Mouse (Mus musculus) neural tube, embryonic 15.5 days (tissue): ENCODE data around the gene Sorbs2. TPM values are rescaled to one million over a fixed set of nuclear protein-coding genes. Genes with fewer than 3 reads are reported as not detected.

Source experiments
- ATAC-seq: fragments of 200-750 bp; cut with Nextera tagmentation; 2 replicates; pipeline ENCODE4 v1.8.0; 2017; ENCODE audit warnings: mild to moderate bottlenecking, moderate TSS enrichment, moderate library complexity; ENCODE audit not compliant: low FRiP score
- H3K27ac ChIP-seq: fragments of 300-500 bp; sonication (generic); replicated peaks from 2 replicates; pipeline ENCODE4 v1.5.1; 2015; ENCODE audit warnings: mild to moderate bottlenecking, inconsistent platforms
- H3K27me3 ChIP-seq: fragments of 300-500 bp; sonication (generic); replicated peaks from 2 replicates; pipeline ENCODE4 v1.6.1; 2015; ENCODE audit warnings: inconsistent platforms
- H3K36me3 ChIP-seq: fragments of 300-500 bp; sonication (generic); 2 replicates; pipeline ENCODE4 v1.6.1; 2015; ENCODE audit warnings: inconsistent platforms
- H3K4me1 ChIP-seq: fragments of 300-500 bp; sonication (generic); 2 replicates; pipeline ENCODE4 v1.6.1; 2015; ENCODE audit warnings: inconsistent platforms
- H3K4me2 ChIP-seq: fragments of 300-500 bp; sonication (generic); 2 replicates; pipeline ENCODE4 v1.6.1; 2015; ENCODE audit warnings: inconsistent platforms, mild to moderate bottlenecking, moderate library complexity
- H3K4me3 ChIP-seq: fragments of 300-500 bp; sonication (generic); replicated peaks from 2 replicates; pipeline ENCODE4 v1.5.1; 2015; ENCODE audit warnings: mild to moderate bottlenecking, inconsistent platforms
- H3K9ac ChIP-seq: fragments of 300-500 bp; sonication (generic); replicated peaks from 2 replicates; pipeline ENCODE4 v1.6.1; 2015; ENCODE audit warnings: mild to moderate bottlenecking, inconsistent platforms
- H3K9me3 ChIP-seq: fragments of 300-500 bp; sonication (generic); replicated peaks from 2 replicates; pipeline ENCODE4 v1.6.1; 2016; ENCODE audit warnings: inconsistent platforms
- whole genome bisulfite sequencing: fragments of 180-500 bp; shearing (Covaris S2); methylation state at CpG from one replicate; pipeline ENCODE4 v1.1.7; 2015; ENCODE audit warnings: mixed read lengths; 5-methylcytosine and 5-hydroxymethylcytosine counted together
- polyA plus RNA-seq: library from polyadenylated mRNA; unstranded; fragments of >200 nt; fragmentation: Nextera tagmentation; extraction: Ambion mirVana; gene quantifications from 2 replicates; pipeline ENCODE4 v1.2.1, GENCODE M21; 2015

Sorbs2 gene
- polyA plus RNA-seq, 1 experiment from 2014 or later, result 48.8 TPM

DNA sequence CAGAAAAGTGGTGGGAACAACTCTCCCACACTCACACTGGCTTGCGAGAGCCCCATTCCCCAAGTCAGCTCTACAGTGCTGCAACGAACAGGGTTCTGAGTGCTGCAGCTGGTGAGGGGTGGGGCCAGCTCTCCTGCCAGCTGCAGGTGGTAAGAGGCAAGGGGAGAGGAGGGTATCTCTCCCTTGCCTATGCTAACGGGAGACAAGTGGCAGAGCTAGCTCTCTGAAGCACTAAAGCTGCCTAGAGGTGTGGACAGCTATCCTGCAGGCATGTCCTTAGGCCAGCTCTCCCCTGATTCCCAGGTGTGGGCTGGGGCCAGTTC, 72.9 kb downstream of the Sorbs2 start:
- no peak for ATAC-seq
- Histone ChIP-seq H3K27ac (no peak overlapping the region), H3K4me1 (no peaks in the 10 kb centered on the region), H3K36me3 (no peaks in the 10 kb centered on the region), H3K9ac (no peak overlapping the region), H3K4me3 (no peak overlapping the region), H3K9me3 (no peaks in the 10 kb centered on the region), H3K27me3 (no peaks in the 10 kb centered on the region), H3K4me2 (no peak overlapping the region)
- 41% methylated on average over 3 of the region's 3 CpGs for WGBS

DNA sequence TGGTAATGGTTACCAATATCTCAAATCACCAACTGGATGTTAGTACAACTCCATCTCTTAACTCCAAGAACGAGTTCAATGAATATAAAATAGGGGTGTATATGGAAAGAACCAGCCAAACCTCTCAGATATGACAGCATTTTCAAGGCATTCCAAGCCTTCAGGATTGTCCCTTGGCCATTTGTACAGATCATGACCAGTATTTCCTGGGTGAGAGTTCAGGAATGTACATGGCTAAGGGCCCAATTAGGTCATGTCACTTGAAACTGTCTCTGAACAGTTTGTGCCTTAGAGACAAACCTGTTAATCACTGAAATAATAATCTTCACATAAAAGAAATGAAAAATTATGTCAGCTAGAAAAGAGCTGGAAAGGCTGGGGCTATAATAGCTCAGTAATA, 76.3 kb downstream of the Sorbs2 start:
- no peak overlapping the region for H3K4me2 ChIP-seq
- H3K4me1 ChIP-seq, result peaks cover 10% of the 10 kb centered on the region
- H3K36me3 ChIP-seq, result no peaks in the 10 kb centered on the region
- H3K4me3 ChIP-seq, result no peak overlapping the region
- no peak for ATAC-seq
- WGBS, result 83% methylated on average over 1 of the region's 1 CpGs
- H3K9me3 ChIP-seq, result no peaks in the 10 kb centered on the region
- H3K9ac ChIP-seq, result no peak overlapping the region
- H3K27me3 ChIP-seq, result no peaks in the 10 kb centered on the region
- no peak overlapping the region for H3K27ac ChIP-seq

DNA sequence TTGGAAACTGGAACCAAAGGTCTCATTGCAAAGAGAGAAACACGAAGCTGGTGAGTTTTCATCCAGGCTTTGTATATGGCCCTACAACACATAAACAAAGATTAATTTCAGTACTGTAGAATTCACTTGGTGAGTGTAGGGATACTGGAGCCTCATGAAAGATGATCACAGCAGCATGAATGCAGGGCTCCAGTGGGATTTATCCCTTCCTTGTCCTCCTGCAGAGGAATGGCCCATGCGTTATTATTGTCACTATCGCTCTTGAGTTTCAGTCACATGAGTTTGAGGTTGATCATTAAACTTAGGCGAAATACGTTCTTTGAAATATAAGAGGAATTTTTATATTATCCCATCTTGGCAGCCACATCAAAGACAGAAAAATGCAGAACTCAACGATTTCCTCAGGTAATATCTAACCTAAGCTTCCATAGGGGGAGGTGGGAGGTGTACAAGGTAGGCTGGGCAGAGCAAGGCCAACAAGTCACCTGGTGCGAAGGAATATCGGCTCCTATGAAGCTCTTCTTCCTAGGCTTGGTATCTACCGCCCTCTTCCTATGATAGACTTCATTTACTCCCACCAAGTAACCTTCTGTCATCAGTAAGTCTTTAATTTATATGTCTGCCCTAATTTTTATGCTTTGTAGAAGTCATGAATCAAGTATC, 76.9 kb downstream of the Sorbs2 start:
- Histone ChIP-seq H3K9me3 (no peaks in the 10 kb centered on the region), H3K27me3 (no peaks in the 10 kb centered on the region), H3K4me2 (no peak overlapping the region), H3K36me3 (no peaks in the 10 kb centered on the region), H3K4me1 (peaks cover 10% of the 10 kb centered on the region), H3K27ac (no peak overlapping the region), H3K4me3 (no peak overlapping the region), H3K9ac (no peak overlapping the region)
- no peak for ATAC-seq
- WGBS, result 91% methylated on average over 9 of the region's 9 CpGs

DNA sequence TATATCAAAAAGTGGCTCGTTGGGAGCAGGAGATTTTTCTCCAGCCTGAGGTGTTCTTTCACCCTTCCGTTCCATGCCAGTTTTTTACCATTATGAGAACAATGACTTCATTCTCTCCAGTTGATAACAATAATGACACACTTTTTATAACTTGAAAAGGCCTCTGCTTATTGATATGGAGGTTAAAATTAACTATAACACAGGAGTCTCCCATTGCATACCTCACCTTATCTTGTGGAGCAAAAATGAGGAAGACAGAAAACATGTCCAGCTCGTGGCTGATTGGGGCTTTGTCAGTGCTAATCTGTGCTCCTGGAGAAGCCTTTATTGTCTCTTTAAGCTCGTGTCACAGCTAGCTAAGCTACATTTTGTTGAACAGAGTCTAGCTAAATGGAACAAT, 77.6 kb downstream of the Sorbs2 start:
- H3K9ac ChIP-seq, result no peak overlapping the region
- no peak overlapping the region for H3K4me2 ChIP-seq
- WGBS, result 59% methylated on average over 4 of the region's 4 CpGs
- peaks cover 10% of the 10 kb centered on the region for H3K4me1 ChIP-seq
- H3K36me3 ChIP-seq, result no peaks in the 10 kb centered on the region
- ATAC-seq, result no peak
- no peaks in the 10 kb centered on the region for H3K9me3 ChIP-seq
- H3K27me3 ChIP-seq, result no peaks in the 10 kb centered on the region
- H3K27ac ChIP-seq, result no peak overlapping the region
- H3K4me3 ChIP-seq, result no peak overlapping the region

DNA sequence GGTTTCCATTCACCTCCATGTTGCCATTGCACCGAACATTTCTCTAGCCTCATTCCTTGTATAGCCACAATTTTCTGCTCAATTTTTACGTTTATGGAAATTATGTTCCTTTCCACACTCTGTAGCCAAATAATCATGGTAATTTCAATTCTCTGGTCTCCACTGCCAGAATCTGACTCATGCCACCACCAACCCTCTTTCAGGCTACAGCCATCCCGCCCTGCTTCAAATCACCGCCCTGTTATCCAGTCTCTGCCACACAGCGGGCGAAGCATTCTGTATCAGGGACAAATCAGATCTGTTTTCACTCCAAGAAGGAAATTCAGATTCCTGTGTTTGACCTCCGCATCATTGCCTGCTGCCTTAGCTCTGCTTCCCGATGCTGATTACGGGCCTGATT, 79.4 kb downstream of the Sorbs2 start:
- Histone ChIP-seq H3K36me3 (no peaks in the 10 kb centered on the region), H3K27me3 (no peaks in the 10 kb centered on the region), H3K27ac (0 out of 2 replicates have a peak overlapping the region, but pooled peaks have one; percentile 18), H3K9me3 (no peaks in the 10 kb centered on the region), H3K4me2 (no peak overlapping the region), H3K4me1 (peaks cover 15% of the 10 kb centered on the region), H3K9ac (no peak overlapping the region), H3K4me3 (no peak overlapping the region)
- 95% methylated on average over 9 of the region's 9 CpGs for WGBS
- no peak for ATAC-seq

DNA sequence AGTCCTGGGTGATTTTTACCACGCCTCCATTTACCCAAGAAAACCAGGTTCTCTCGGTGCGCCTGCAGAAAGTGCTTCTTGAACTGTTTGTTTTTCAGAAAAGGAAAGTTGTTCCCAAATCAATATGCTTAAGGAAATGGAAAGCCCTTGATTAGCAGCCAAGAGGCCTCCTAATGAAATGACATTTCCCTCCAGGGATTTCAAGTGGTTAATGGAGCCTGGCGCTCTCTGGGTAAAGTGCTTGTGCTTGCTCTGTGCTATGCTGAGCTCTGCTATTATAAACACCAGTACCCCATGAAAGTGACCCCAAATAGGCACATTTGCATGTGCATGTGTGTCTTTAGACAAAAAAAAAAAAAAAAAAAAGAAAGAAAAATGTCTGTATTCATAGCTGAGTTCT, 84.3 kb downstream of the Sorbs2 start:
- no peak for ATAC-seq
- WGBS, result 58% methylated on average over 4 of the region's 4 CpGs

DNA sequence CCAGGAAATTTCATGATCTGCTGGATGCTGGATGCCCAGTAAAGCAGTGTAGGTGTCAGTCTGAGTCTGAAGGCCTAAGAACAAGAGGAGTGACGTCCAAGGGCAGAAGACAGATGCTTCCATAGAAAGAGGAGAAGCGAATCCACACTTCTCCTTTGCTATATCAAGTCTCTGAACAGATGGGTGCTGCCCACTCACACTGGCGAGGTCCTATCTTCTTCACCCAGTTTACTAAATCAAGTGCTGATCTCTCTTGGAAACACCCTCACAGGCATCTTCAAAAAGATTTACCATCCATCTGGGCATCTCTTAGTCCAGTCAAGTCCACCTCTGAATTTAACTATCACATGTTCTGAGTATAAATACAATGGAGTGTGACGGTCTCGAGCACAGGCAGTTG, 86.1 kb downstream of the Sorbs2 start:
- WGBS, result 82% methylated on average over 5 of the region's 5 CpGs
- H3K27me3 ChIP-seq, result no peaks in the 10 kb centered on the region

More for the DNA sequence above, 84.3 kb downstream of the Sorbs2 start:
- Histone ChIP-seq H3K36me3 (no peaks in the 10 kb centered on the region), H3K9me3 (no peaks in the 10 kb centered on the region), H3K27ac (no peak overlapping the region), H3K4me3 (no peak overlapping the region), H3K4me1 (peaks cover 7% of the 10 kb centered on the region; the same call in 1 of the 2 replicates), H3K4me2 (no peak overlapping the region), H3K9ac (no peak overlapping the region), H3K27me3 (no peaks in the 10 kb centered on the region)

DNA sequence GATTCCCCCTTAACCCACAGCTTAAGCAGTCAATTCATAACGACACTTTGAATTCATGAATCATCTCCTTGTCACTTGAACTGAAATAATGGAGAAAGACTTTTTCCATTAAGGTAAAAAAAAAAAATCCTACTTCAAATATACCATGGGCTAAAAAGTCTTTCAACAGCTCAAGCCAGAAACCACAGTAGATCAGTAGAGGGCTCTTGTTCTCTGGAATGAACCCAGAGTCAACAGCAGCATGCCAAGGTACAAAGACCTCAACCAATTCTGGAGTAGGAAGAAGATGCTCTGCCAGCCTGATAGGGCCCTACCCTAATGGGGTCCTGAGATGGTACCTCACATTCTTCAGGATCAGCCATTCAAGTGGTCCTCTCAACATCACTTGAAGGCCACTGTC, 88.4 kb downstream of the Sorbs2 start:
- H3K4me1 ChIP-seq, result peaks cover 8% of the 10 kb centered on the region; the same call in 1 of the 2 replicates
- no peak overlapping the region for H3K4me3 ChIP-seq
- H3K36me3 ChIP-seq, result no peaks in the 10 kb centered on the region
- no peak overlapping the region for H3K4me2 ChIP-seq
- no peak overlapping the region for H3K9ac ChIP-seq
- ATAC-seq, result no peak
- H3K9me3 ChIP-seq, result no peaks in the 10 kb centered on the region
- 88% methylated on average over 1 of the region's 1 CpGs for WGBS
- H3K27me3 ChIP-seq, result no peaks in the 10 kb centered on the region
- no peak overlapping the region for H3K27ac ChIP-seq

More for the DNA sequence above, 86.1 kb downstream of the Sorbs2 start:
- no peak overlapping the region for H3K4me3 ChIP-seq
- no peaks in the 10 kb centered on the region for H3K9me3 ChIP-seq
- no peak overlapping the region for H3K9ac ChIP-seq
- no peak overlapping the region for H3K4me2 ChIP-seq
- no peak overlapping the region for H3K27ac ChIP-seq
- ATAC-seq, result no peak
- peaks cover 5% of the 10 kb centered on the region; the same call in 1 of the 2 replicates for H3K4me1 ChIP-seq
- H3K36me3 ChIP-seq, result no peaks in the 10 kb centered on the region

DNA sequence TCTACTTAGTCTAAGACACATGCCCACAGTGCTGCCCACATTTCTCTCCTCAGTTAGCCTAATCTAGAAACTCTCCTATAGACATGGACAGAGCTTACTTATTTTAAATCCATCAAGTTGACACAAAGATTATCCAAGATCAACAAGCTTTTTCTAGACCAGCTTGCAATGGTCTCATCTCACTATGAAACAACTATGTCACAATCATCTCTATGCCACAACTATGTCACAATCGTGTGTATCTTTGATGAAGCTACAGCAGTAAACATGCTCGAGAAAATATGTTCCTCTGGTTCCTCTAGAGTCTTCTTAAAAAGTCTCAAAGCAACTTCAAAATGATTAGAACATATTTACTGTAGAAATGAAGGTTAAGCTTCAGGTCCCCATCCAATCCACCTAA, 89.0 kb downstream of the Sorbs2 start:
- Histone ChIP-seq H3K9me3 (no peaks in the 10 kb centered on the region), H3K4me2 (no peak overlapping the region), H3K4me1 (peaks cover 8% of the 10 kb centered on the region; the same call in 1 of the 2 replicates), H3K27ac (no peak overlapping the region), H3K36me3 (no peaks in the 10 kb centered on the region), H3K27me3 (no peaks in the 10 kb centered on the region), H3K4me3 (no peak overlapping the region), H3K9ac (no peak overlapping the region)
- no peak for ATAC-seq
- 77% methylated on average over 2 of the region's 2 CpGs for WGBS

DNA sequence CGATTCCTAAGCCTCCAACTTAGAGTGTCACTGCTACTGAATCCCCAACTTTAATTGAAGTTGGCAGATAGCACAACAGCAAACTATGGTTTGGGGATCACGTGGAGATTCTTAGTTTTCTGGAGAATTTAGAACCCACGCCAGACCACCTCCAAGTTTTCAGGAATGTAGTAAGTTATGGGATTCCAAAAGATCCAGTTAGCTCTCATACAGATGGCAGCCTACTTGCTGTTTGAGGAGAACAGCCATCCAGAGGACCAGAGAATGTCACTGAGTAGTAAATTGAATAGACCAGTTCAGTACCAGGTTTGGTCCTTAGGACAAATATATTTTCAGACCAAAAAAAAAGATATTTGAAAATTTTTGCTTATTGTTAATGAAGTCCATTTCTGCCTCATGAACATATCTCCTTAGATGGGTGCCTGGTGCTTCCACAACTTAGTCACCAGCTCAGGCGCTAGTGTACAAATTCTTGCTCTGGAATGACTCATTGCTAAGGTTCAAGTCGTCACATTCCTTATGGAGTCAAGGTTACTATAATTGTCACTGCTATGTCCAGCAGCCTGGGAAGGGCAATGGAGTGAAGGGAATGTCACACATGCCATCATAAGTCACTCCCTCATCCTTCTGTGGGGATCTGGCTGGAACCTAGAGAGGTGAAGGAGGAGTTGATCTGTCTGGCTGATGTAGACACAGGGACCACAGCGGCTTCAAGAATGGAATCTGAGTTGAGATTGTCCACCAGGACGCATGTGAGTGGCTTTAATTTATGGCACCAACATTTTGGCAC, 90.2 kb downstream of the Sorbs2 start:
- H3K36me3 ChIP-seq, result no peaks in the 10 kb centered on the region
- no peak overlapping the region for H3K4me3 ChIP-seq
- H3K27ac ChIP-seq, result no peak overlapping the region
- no peak overlapping the region for H3K9ac ChIP-seq
- ATAC-seq, result no peak
- 87% methylated on average over 7 of the region's 7 CpGs for WGBS
- no peak overlapping the region for H3K4me2 ChIP-seq
- H3K4me1 ChIP-seq, result 0 out of 2 replicates have a peak, but pooled peaks cover 4% of the 10 kb centered on the region
- H3K27me3 ChIP-seq, result no peaks in the 10 kb centered on the region
- H3K9me3 ChIP-seq, result no peaks in the 10 kb centered on the region

DNA sequence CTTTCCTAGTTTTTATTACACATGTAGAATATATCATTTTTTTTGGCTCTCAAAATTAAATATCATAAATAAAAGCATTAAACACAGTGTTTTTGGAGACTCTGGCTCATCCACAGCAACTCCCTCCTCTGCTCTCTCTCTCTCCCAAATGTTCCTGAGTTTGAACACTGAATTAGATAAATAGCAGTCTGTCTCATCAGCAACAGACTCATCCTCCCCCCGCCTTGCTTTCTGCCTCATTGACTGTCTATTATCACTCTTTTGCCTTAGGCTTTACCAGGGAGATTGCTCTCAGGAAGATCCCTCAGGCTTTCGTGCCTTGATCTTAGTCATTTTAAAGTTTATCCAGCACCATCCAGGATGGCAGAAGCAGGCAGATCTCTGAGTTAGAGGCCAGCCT, 91.3 kb downstream of the Sorbs2 start:
- no peaks in the 10 kb centered on the region for H3K9me3 ChIP-seq
- 51% methylated on average over 2 of the region's 2 CpGs for WGBS
- no peaks in the 10 kb centered on the region for H3K27me3 ChIP-seq
- H3K4me1 ChIP-seq, result 0 out of 2 replicates have a peak, but pooled peaks cover 4% of the 10 kb centered on the region
- H3K4me3 ChIP-seq, result no peak overlapping the region
- H3K9ac ChIP-seq, result no peak overlapping the region
- H3K36me3 ChIP-seq, result no peaks in the 10 kb centered on the region
- H3K4me2 ChIP-seq, result no peak overlapping the region
- no peak for ATAC-seq
- no peak overlapping the region for H3K27ac ChIP-seq

DNA sequence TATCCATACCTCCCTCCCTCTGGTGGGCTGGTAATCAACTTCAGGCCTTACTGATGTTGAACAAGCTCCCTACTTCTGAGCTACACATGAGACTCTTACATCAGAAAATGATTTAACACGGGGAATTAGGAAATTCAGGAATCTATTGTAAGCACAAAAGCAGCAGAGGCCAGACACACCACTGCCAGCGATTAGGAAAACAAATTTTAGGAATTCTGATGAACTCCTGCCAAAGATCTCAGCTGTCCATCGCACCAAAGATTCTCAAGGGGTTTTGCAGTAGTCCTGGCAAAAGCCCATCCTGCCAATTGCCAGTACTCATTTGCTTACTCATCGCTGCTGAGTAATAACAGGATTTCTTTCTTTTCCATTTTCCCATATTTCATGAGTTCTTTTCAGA, 94.4 kb downstream of the Sorbs2 start:
- no peak overlapping the region for H3K27ac ChIP-seq
- H3K27me3 ChIP-seq, result no peaks in the 10 kb centered on the region
- no peak overlapping the region for H3K9ac ChIP-seq
- no peaks in the 10 kb centered on the region for H3K9me3 ChIP-seq
- WGBS, result 71% methylated on average over 4 of the region's 4 CpGs
- no peaks in the 10 kb centered on the region for H3K36me3 ChIP-seq
- no peak for ATAC-seq
- H3K4me3 ChIP-seq, result no peak overlapping the region
- no peak overlapping the region for H3K4me2 ChIP-seq
- 0 out of 2 replicates have a peak, but pooled peaks cover 4% of the 10 kb centered on the region for H3K4me1 ChIP-seq
